Mouse (Mus musculus) thymus, postnatal 14 days (tissue): ENCODE measurements at regions not wholly inside any gene's neighbourhood (a gene's known extent, or its start where the extent isn't known, plus 50 kb on each side); places are given as distances from the start of the nearest gene placed in this dataset.

Source experiments
- DNase-seq: peaks from one replicate; pipeline ENCODE4 v3.0.0; 2021

GRCm38 (mm10) chr13:60369216-60369615 lies 192.1 kb upstream of the Gas1 start:
- DNase-seq: no peak

- DNase-seq: no peak
These were observed 194.5 kb upstream of the Gas1 start for GRCm38 (mm10) chr13:60371656-60372055.

DNA sequence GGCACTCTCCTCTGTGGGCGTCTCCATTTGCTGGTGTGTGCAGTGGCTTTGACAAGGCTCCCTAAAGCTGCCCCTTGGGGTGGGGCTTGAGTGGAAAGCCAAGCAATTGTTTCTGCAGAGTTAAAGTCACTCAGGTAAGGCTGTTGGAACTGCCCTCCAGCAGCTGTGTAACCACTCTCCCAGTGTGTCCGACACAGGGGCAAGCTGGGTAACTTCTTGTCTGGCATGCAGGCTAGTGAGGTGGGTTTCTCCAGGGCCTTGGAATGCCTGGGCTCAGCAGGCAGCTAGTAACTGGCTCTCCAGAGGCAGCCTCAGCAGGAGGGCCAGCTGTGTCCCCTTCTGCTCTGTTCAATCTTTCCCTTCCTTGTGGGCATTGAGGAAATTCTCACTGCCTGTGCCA lies 199.5 kb upstream of the Gas1 start:
- DNase-seq: no peak

DNA sequence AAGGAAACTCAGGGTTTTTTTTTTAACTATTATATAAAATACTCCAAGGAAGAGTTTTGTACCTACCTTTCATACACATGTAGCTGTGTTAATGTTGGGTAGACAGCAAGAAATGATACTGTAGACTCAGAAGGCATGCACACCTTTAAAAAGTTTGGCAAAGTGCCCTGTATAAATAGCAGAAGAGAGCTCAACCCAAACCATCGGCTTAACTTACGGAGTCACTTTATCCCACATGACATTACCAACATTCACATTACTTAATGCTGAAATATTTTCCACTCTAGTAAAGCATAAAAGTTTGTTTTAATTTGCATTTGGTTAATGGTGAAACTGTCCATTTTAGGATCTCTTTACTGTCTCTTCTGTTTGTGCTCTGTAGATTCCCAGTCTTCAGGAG lies 205.7 kb upstream of the Gas1 start:
- DNase-seq: no peak

DNA sequence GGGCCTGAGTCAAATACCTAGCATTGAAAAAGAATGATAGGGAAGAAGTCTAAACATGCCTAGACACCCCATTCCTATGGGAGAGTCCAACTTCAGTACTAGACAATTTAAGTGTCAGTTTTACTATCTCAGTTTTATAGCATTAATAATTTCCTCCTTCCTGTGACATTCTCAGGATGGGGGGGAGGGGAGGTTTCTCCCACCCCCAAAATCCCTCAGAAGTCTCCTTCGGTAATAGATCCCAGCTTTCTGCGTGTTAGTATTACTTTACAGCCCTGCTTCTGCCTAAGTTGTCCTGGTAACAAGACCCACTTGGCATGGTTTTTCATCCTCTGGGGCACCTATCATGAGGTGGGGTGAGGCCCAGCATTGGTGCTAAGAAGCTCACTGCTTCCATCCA lies 202.9 kb upstream of the Dapk1 start:
- DNase-seq: no peak

- DNase-seq: no peak
These were observed 200.8 kb upstream of the Dapk1 start for GRCm38 (mm10) chr13:60400764-60401487.

- no peak for DNase-seq
These were observed 198.3 kb upstream of the Dapk1 start for GRCm38 (mm10) chr13:60403471-60403870.

DNA sequence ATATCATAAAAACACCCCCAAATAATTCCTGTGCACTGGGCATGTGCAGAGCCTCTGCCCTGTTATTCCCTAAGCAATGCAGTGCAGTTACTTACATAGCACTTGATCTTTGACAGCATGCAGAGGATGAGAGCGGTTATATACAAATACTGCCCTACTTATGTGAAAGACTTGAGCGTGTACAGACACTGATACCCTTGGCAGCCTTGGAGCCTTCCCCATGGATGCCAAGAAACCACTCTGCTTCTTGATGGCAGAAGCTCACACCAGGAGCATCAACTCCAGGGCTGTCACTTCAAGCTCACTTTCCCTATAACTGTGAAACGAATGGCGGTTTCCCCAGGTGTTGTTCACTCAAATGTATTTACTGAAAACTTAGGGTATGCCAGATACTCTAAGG lies 194.4 kb upstream of the Dapk1 start:
- DNase-seq: no peak

DNA sequence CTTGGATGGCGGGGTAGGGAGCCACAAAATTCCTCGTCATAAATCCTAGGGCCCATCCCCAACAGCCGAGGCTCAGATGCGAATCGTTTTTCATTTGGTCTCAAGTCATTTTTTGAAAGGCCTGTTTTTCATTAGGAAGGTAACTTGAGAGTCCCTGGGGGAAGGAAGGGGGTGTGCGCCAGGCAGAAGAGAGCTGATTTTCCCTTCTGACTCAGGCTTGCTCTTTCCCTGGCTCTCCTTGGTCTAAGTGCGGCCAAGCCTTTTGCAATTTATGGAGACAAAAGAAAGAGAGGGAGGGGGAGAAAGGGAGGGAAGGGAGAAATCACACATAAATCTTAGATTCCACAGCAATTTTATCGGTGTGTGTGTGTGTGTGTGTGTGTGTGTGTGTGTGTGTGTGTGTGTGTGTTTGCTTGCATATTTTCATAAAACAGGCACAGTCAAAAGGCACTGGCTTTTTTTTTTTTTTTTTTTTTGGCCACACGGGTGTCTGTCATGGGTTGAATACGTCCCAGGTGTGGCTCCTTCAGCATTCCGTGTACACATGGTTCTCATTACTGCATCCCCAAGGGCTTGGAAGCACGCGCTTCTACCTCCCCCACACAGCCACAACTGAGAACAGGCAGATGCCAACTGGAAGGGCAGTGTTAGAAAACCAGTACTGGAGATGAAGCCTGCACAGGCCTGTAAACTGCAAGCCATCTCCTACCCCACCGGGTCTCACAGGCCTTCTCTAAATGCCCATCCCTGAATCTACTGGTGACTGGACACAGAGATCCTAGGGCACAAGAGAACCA lies 191.8 kb upstream of the Dapk1 start:
- DNase-seq: no peak

GRCm38 (mm10) chr13:60416024-60416423 lies 185.7 kb upstream of the Dapk1 start:
- DNase-seq: no peak

DNA sequence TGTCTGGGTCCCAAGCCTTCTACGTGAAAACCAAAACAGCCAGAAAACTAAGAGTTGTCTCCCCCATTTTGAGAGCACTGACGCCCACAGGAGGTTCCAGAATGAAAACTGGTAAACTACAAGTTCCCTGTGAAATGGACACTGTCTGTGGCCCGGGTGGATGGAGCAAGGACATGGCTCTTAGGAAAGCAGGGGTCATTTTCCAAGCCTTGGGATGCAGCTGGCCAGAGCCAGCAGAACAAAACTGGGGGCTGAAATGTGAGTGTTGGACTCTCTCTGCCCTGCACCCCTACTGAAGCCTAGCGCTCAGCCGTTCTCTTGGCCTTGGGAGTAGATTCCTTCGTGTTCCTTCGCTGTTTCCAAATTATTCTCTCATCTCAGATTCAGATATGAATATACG lies 184.7 kb upstream of the Dapk1 start:
- DNase-seq: no peak

DNA sequence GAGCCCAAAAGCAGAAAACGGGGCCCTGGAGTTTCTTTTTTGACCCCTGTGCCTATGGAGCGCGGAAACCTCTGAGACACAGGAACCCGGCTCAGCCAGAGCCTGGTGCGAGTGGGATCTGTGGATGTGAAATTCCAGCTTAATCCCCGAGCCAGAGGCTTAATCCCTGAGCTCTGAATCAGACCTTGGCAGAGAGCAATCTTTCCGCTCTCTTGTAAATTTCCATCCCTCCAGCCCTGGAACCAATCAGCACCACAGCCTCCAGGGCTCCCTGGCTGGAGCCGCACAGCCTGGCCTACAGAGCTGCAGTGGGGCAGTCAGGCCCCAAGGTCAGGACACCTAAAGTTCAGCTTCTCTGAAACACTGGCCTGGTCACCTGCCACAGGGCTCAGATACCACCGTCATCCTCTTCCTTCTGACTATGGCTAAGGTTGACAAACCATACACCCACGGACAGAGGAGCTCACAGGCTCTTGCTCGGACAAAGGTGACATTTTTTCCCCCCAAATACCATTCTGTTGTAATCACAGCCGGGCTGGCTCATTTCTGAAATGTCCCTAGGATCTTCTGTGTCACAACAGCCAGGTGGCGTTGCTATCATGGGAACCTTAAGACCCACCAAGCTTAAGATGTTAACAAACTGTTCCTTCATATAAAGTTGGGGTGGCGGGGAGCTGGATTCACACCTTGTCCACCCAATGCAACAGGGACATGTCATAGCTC lies 184.2 kb upstream of the Dapk1 start:
- no peak for DNase-seq

- no peak for DNase-seq
These were observed 181.4 kb upstream of the Dapk1 start for GRCm38 (mm10) chr13:60420386-60420785.

GRCm38 (mm10) chr13:60420842-60421696 lies 180.7 kb upstream of the Dapk1 start:
- DNase-seq: no peak

DNA sequence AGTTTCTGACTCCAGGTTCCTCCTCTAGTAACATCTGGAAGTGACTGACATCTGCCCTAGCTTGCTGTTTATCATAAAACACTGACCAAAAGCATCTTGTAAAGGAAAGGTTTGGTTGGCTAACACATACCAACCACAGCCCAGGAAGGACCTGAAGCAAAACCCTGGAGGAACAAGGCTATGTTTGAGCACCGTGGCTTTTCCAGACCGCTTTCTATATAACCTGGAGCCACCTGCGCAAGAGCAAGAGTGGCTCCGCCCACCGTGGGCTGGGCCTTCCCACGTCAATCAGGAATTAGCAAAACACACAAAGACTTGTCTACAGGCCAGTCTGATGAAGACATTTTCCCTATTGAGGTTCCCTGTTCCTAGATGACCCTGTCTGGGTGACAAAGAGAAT lies 177.5 kb upstream of the Dapk1 start:
- DNase-seq: no peak

GRCm38 (mm10) chr13:60425140-60425539 lies 176.6 kb upstream of the Dapk1 start:
- DNase-seq: no peak

DNA sequence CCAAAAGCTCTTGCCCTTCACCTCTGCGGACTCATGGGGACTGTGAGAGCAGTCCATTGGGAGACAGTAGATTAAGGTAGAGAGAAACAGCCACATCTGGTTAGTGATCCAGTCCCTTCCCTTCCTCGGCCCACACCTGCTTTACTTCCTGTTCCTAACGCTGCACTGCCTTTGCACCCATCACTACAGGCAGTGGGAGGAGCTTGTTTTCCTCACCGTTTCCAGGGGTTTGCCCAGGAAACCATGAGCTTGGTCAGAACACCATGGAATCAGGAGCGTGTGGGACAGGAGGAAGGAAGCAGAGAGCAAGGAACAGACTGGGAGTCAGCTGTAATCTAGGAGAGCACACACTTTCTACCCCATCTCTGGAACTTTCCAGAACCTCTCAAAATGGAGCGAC lies 176.2 kb upstream of the Dapk1 start:
- no peak for DNase-seq

GRCm38 (mm10) chr13:60426192-60426840 lies 175.4 kb upstream of the Dapk1 start:
- DNase-seq: no peak

DNA sequence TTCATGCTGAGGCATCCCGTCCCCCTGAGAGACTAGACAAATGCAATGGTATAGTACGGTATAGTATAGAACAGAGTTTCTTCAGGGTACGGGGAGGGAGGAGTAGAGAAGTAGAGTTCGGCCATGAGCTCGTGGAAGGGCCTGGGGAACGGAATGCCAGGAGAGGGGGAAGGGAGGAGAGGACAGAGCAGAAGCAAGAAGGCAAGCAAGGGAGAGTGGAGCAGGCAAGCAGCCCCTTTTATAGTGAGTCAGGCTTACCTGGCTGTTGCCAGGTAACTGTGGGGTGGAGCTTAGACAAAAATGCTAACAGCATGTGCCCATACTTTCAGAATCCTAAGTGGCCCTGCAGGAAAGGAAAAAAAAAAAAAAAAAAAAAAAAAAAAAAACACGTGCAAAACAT lies 174.7 kb upstream of the Dapk1 start:
- DNase-seq: no peak

DNA sequence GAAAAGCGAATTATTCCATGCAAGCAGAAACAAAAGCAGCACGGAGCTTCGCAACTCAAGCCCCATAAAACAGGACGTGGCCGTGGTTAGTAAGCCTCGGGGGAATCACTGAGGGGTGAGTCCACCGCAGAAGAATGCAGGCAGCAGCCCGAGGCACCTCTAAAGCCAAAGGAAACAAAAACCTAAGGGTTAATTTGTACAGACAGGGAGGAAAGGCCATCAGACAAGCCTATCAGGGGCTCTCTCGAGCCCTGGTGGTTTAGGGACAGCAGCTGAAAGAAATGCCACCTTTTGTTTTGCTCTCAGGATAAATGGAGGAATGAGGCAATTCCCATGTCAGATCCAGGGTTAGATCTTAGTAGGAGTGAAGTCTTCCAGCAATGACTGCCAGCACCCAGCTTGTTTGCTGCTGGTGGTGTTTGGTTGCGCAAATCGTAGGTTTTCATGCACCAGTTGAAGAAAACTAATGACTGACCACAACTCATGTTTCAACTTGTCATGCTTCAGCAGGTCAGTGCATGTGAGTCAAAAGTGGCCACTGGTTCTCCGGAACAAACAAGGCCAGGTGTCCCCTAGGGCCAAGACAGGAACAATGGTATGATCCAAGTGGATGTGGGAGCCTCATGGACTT lies 173.9 kb upstream of the Dapk1 start:
- DNase-seq: no peak

GRCm38 (mm10) chr13:60429148-60429547 lies 172.6 kb upstream of the Dapk1 start:
- no peak for DNase-seq

DNA sequence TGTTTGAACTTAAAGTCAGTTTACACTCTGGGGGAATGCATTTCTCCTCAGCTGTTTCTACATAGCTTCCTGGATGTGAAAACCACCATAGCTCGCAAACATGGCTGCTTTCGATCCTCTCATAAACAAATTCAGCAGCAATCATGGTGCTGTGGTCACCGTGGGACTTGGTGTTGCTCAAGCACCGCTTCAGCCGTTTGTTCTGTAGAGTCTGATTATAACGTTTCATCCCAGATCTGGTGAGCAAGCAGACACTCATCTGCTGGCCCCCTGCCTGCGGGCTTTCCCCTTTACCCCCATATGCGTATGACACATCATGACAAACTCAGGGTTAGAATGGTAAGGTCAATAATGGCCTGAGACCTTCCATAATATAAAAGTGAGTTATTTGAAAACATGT lies 170.3 kb upstream of the Dapk1 start:
- DNase-seq: no peak
